ENCODE assay signal across 8 mouse cellular contexts in genomic region chr4:135507547-135508350, GRCm38 (mm10). TPM values are rescaled to one million over a fixed set of nuclear protein-coding genes. Genes with fewer than 3 reads are reported as not detected.
DNase-seq lines count a peak whose midpoint lies in the region; ATAC-seq and TF ChIP-seq lines count a peak whose summit lies in the region.

No protein-coding gene starts in this region.

- WGBS in forebrain, embryonic 16.5 days: 15% methylated on average over 22 of the region's 22 CpGs
- 9% methylated on average over 22 of the region's 22 CpGs for WGBS in intestine, embryonic 15.5 days
- 12% methylated on average over 22 of the region's 22 CpGs for WGBS in midbrain, postnatal 0 days

- peak; percentile 86 for TF ChIP-seq CTCF in midbrain, postnatal 0 days (IDR thresholded peaks at IDR 0.05)

- peak overlapping the region; percentile 34 for H3K4me3 ChIP-seq in forebrain, embryonic 16.5 days (replicated peaks; ENCODE audit: low read length)
- peak overlapping the region; percentile 2 for H3K4me3 ChIP-seq in intestine, embryonic 15.5 days (replicated peaks)
- H3K4me3 ChIP-seq in midbrain, postnatal 0 days (ENCODE audit: low read depth, low read length): peak overlapping the region; percentile 25

- peak; percentile 69; the same call in 1 of the 2 replicates for ATAC-seq in forebrain, embryonic 16.5 days
- ATAC-seq in intestine, embryonic 15.5 days: peak; percentile 43; the same call in 1 of the 2 replicates
- ATAC-seq in midbrain, postnatal 0 days (ENCODE audit: low FRiP score): peak; percentile 77; the same call in 1 of the 2 replicates

- H3K4me2 ChIP-seq in forebrain, embryonic 16.5 days (ENCODE audit: low read length): peak overlapping the region; percentile 61
- peak overlapping the region; percentile 54 for H3K4me2 ChIP-seq in intestine, embryonic 15.5 days (replicated peaks)
- H3K4me2 ChIP-seq in midbrain, postnatal 0 days (ENCODE audit: low read depth, low read length, poor library complexity, severe bottlenecking): peak overlapping the region; percentile 47

- H3K27me3 ChIP-seq in forebrain, embryonic 16.5 days (replicated peaks; ENCODE audit: control insufficient read depth, insufficient read depth, low read length): no peaks in the 10 kb centered on the region
- no peaks in the 10 kb centered on the region for H3K27me3 ChIP-seq in intestine, embryonic 15.5 days (replicated peaks)
- H3K27me3 ChIP-seq in midbrain, postnatal 0 days (ENCODE audit: insufficient read depth, low read length): no peaks in the 10 kb centered on the region

- no peaks in the 10 kb centered on the region for H3K36me3 ChIP-seq in forebrain, embryonic 16.5 days (ENCODE audit: control insufficient read depth, insufficient read depth)
- no peaks in the 10 kb centered on the region for H3K36me3 ChIP-seq in intestine, embryonic 15.5 days
- H3K36me3 ChIP-seq in midbrain, postnatal 0 days (ENCODE audit: insufficient read depth, low read length): no peaks in the 10 kb centered on the region

- H3K9me3 ChIP-seq in forebrain, embryonic 16.5 days (ENCODE audit: control insufficient read depth, low read length): no peaks in the 10 kb centered on the region
- H3K9me3 ChIP-seq in intestine, embryonic 15.5 days: no peaks in the 10 kb centered on the region
- no peaks in the 10 kb centered on the region for H3K9me3 ChIP-seq in midbrain, postnatal 0 days (ENCODE audit: low read length)

- H3K9ac ChIP-seq in forebrain, embryonic 16.5 days (replicated peaks; ENCODE audit: low read depth, low read length): peak overlapping the region; percentile 39; the same call in 1 of the 2 replicates
- H3K9ac ChIP-seq in intestine, embryonic 15.5 days: 0 out of 2 replicates have a peak overlapping the region, but pooled peaks have one; percentile 2
- peak overlapping the region; percentile 50; the same call in 1 of the 2 replicates for H3K9ac ChIP-seq in midbrain, postnatal 0 days (replicated peaks; ENCODE audit: low read length, poor library complexity, severe bottlenecking)

- H3K4me1 ChIP-seq in forebrain, embryonic 16.5 days (replicated peaks; ENCODE audit: control insufficient read depth, insufficient read depth, low read length): peaks cover 9% of the 10 kb centered on the region
- H3K4me1 ChIP-seq in intestine, embryonic 15.5 days (replicated peaks): peaks cover 2% of the 10 kb centered on the region; the same call in 1 of the 2 replicates
- no peaks in the 10 kb centered on the region for H3K4me1 ChIP-seq in midbrain, postnatal 0 days (ENCODE audit: insufficient read depth, low read length)

- peak; percentile 17 for DNase-seq in adrenal gland, adult 2 months
- no peak for DNase-seq in adrenal gland, postnatal 4 days (ENCODE audit: low spot score in 2 of 2)
- peak; percentile 16 to 32 for DNase-seq in adrenal gland, postnatal 36 days
- DNase-seq in liver: peak; percentile 88
- DNase-seq in midbrain, postnatal 0 days (ENCODE audit: low spot score): peak; percentile 76
- DNase-seq in testis, postnatal 14 days (ENCODE audit: low spot score): peak; percentile 74

- no peak overlapping the region for H3K27ac ChIP-seq in forebrain, embryonic 16.5 days (ENCODE audit: low read length)
- H3K27ac ChIP-seq in intestine, embryonic 15.5 days: no peak overlapping the region
- peak overlapping the region; percentile 32; the same call in 1 of the 2 replicates for H3K27ac ChIP-seq in midbrain, postnatal 0 days (ENCODE audit: low read depth, low read length)

RNA-seq across cellular contexts. Expression of gene Nipal3, which starts 12.9 kb away (rescaled TPM):
- 10 to 100 TPM; 16.0 to 24.6 TPM for total RNA-seq in adrenal gland, adult 2 months (2021)
- polyA plus RNA-seq in adrenal gland, adult 2 months (2012; rRNA removed): 15.2 and 21.6 TPM in 2 replicates
- total RNA-seq in adrenal gland, postnatal 4 days (2021): 10 to 100 TPM; 14.0 to 24.1 TPM
- 10 to 100 TPM; 11.3 to 21.9 TPM for total RNA-seq in adrenal gland, postnatal 36 days (2021)
- polyA plus RNA-seq in forebrain, embryonic 16.5 days (2015; fragmentation: Nextera tagmentation; extraction: Ambion mirVana): 5.9 and 6.1 TPM in 2 replicates
- polyA plus RNA-seq in intestine, embryonic 15.5 days (2015; fragmentation: Nextera tagmentation; extraction: Ambion mirVana): 6.4 and 6.9 TPM in 2 replicates
- 89.3 and 132 TPM in 2 replicates for total RNA-seq in midbrain, postnatal 0 days (2014; rRNA removed)
- polyA plus RNA-seq in midbrain, postnatal 0 days (2015; fragmentation: Nextera tagmentation; extraction: Ambion mirVana): 6.5 and 10.9 TPM in 2 replicates

RNA-seq across cellular contexts. Expression of gene Stpg1, which starts 13.2 kb away (rescaled TPM):
- under 1 TPM; 0.32 to 0.41 TPM for total RNA-seq in adrenal gland, adult 2 months (2021)
- 0.35 and 0.65 TPM in 2 replicates for polyA plus RNA-seq in adrenal gland, adult 2 months (2012; rRNA removed)
- total RNA-seq in adrenal gland, postnatal 4 days (2021): under 1 TPM; 0.59 to 0.67 TPM
- under 1 TPM; 0.36 to 0.40 TPM for total RNA-seq in adrenal gland, postnatal 36 days (2021)
- 0.14 TPM in 1 of 2 replicates, not detected in the other for polyA plus RNA-seq in forebrain, embryonic 16.5 days (2015; fragmentation: Nextera tagmentation; extraction: Ambion mirVana)
- 0.24 and 0.30 TPM in 2 replicates for polyA plus RNA-seq in intestine, embryonic 15.5 days (2015; fragmentation: Nextera tagmentation; extraction: Ambion mirVana)
- 0.55 TPM in 1 of 2 replicates, not detected in the other for total RNA-seq in midbrain, postnatal 0 days (2014; rRNA removed)
- 0.28 and 0.40 TPM in 2 replicates for polyA plus RNA-seq in midbrain, postnatal 0 days (2015; fragmentation: Nextera tagmentation; extraction: Ambion mirVana)

Comparison
In these comparisons a context has a peak if more than half of its experiments do, and no peak if none do; other contexts are left out.
1. DNase-seq: peak in adrenal gland, adult 2 months (single experiment), adrenal gland, postnatal 36 days (2 of 2), liver (single experiment), midbrain, postnatal 0 days (single experiment) and testis, postnatal 14 days (single experiment); none in adrenal gland, postnatal 4 days (0 of 2).
2. Peak in every context shown above with its lines, with median percentiles within 50 percentile points of each other: ATAC-seq, H3K4me2 ChIP-seq, H3K4me3 ChIP-seq and H3K9ac ChIP-seq.